Mouse (Mus musculus): Measurements from ENCODE around the gene Pde8a. TPM values are rescaled to one million over a fixed set of nuclear protein-coding genes. Genes with fewer than 3 reads are reported as not detected.
"Not testable (repeated sequence)": the region's sequence is repeated elsewhere in the genome, so short reads cannot be mapped to it uniquely, and the experiment has no call there.

The Pde8a gene
- polyA plus RNA-seq, 1 experiment from 2014 or later = 1.2 TPM

GRCm38 (mm10) chr7:81183181-81183580, 30.2 kb upstream of the Pde8a start:
- no peak for ATAC-seq (ENCODE audit: low read depth)
- Histone ChIP-seq H3K27me3 (ENCODE audit: control insufficient read depth, insufficient read depth, low read depth, low read length) (no peaks in the 10 kb centered on the region), H3K4me2 (ENCODE audit: low read depth, low read length) (no peak overlapping the region)

GRCm38 (mm10) chr7:81184136-81184535, 29.3 kb upstream of the Pde8a start:
- no peaks in the 10 kb centered on the region for H3K4me1 ChIP-seq (ENCODE audit: control insufficient read depth, low read depth, low read length)
- no peak overlapping the region for H3K4me2 ChIP-seq (ENCODE audit: low read depth, low read length)
- no peaks in the 10 kb centered on the region for H3K36me3 ChIP-seq (ENCODE audit: control insufficient read depth, insufficient read depth)
- H3K27ac ChIP-seq (ENCODE audit: low read length) = no peak overlapping the region
- no peak overlapping the region for H3K4me3 ChIP-seq (ENCODE audit: low read depth, low read length)
- H3K27me3 ChIP-seq (ENCODE audit: control insufficient read depth, insufficient read depth, low read depth, low read length) = no peaks in the 10 kb centered on the region
- WGBS (ENCODE audit: insufficient replicate concordance) = 41% methylated on average over 2 of the region's 2 CpGs
- no peak for ATAC-seq (ENCODE audit: low read depth)
- H3K9ac ChIP-seq (ENCODE audit: low read depth, low read length) = no peak overlapping the region
- H3K9me3 ChIP-seq (replicated peaks; ENCODE audit: control insufficient read depth, low read length) = peaks cover 2% of the 10 kb centered on the region; the same call in 1 of the 2 replicates

More at GRCm38 (mm10) chr7:81183181-81183580, 30.2 kb upstream of the Pde8a start:
- no peaks in the 10 kb centered on the region for H3K36me3 ChIP-seq (ENCODE audit: control insufficient read depth, insufficient read depth)
- no peak overlapping the region for H3K27ac ChIP-seq (ENCODE audit: low read length)
- H3K4me3 ChIP-seq (ENCODE audit: low read depth, low read length) = no peak overlapping the region
- no peak overlapping the region for H3K9ac ChIP-seq (ENCODE audit: low read depth, low read length)
- H3K9me3 ChIP-seq (replicated peaks; ENCODE audit: control insufficient read depth, low read length) = peaks cover 2% of the 10 kb centered on the region; the same call in 1 of the 2 replicates
- H3K4me1 ChIP-seq (ENCODE audit: control insufficient read depth, low read depth, low read length) = no peaks in the 10 kb centered on the region

GRCm38 (mm10) chr7:81184651-81185050, 28.7 kb upstream of the Pde8a start:
- no peaks in the 10 kb centered on the region for H3K27me3 ChIP-seq (ENCODE audit: control insufficient read depth, insufficient read depth, low read depth, low read length)
- ATAC-seq (ENCODE audit: low read depth) = no peak
- no peak overlapping the region for H3K9ac ChIP-seq (ENCODE audit: low read depth, low read length)
- H3K4me1 ChIP-seq (ENCODE audit: control insufficient read depth, low read depth, low read length) = no peaks in the 10 kb centered on the region
- no peak overlapping the region for H3K4me2 ChIP-seq (ENCODE audit: low read depth, low read length)
- H3K36me3 ChIP-seq (ENCODE audit: control insufficient read depth, insufficient read depth) = no peaks in the 10 kb centered on the region
- no peak overlapping the region for H3K27ac ChIP-seq (ENCODE audit: low read length)
- no peak overlapping the region for H3K4me3 ChIP-seq (ENCODE audit: low read depth, low read length)
- H3K9me3 ChIP-seq (replicated peaks; ENCODE audit: control insufficient read depth, low read length) = peaks cover 2% of the 10 kb centered on the region; the same call in 1 of the 2 replicates
- 61% methylated on average over 1 of the region's 1 CpGs for WGBS (ENCODE audit: insufficient replicate concordance)

GRCm38 (mm10) chr7:81186036-81186435, 27.4 kb upstream of the Pde8a start:
- not testable (repeated sequence) for H3K9ac ChIP-seq (ENCODE audit: low read depth, low read length); ATAC-seq (ENCODE audit: low read depth); H3K27ac ChIP-seq (ENCODE audit: low read length); H3K4me3 ChIP-seq (ENCODE audit: low read depth, low read length); H3K36me3 ChIP-seq (ENCODE audit: control insufficient read depth, insufficient read depth); H3K4me2 ChIP-seq (ENCODE audit: low read depth, low read length); H3K4me1 ChIP-seq (ENCODE audit: control insufficient read depth, low read depth, low read length); H3K27me3 ChIP-seq (ENCODE audit: control insufficient read depth, insufficient read depth, low read depth, low read length); H3K9me3 ChIP-seq (replicated peaks; ENCODE audit: control insufficient read depth, low read length)

- Histone ChIP-seq H3K4me2 (ENCODE audit: low read depth, low read length) (no peak overlapping the region), H3K9ac (ENCODE audit: low read depth, low read length) (no peak overlapping the region), H3K27ac (ENCODE audit: low read length) (no peak overlapping the region), H3K9me3 (replicated peaks; ENCODE audit: control insufficient read depth, low read length) (peaks cover 2% of the 10 kb centered on the region; the same call in 1 of the 2 replicates), H3K27me3 (ENCODE audit: control insufficient read depth, insufficient read depth, low read depth, low read length) (no peaks in the 10 kb centered on the region), H3K4me1 (ENCODE audit: control insufficient read depth, low read depth, low read length) (no peaks in the 10 kb centered on the region), H3K36me3 (ENCODE audit: control insufficient read depth, insufficient read depth) (no peaks in the 10 kb centered on the region), H3K4me3 (ENCODE audit: low read depth, low read length) (no peak overlapping the region)
- 63% methylated on average over 9 of the region's 9 CpGs for WGBS (ENCODE audit: insufficient replicate concordance)
- ATAC-seq (ENCODE audit: low read depth) = no peak
Measured at GRCm38 (mm10) chr7:81189180-81189579, 24.2 kb upstream of the Pde8a start.

GRCm38 (mm10) chr7:81195509-81195908, 17.9 kb upstream of the Pde8a start:
- 13% methylated on average over 4 of the region's 4 CpGs for WGBS (ENCODE audit: insufficient replicate concordance)
- Histone ChIP-seq H3K27ac (ENCODE audit: low read length) (no peak overlapping the region), H3K9ac (ENCODE audit: low read depth, low read length) (no peak overlapping the region), H3K36me3 (ENCODE audit: control insufficient read depth, insufficient read depth) (no peaks in the 10 kb centered on the region), H3K4me2 (ENCODE audit: low read depth, low read length) (no peak overlapping the region), H3K27me3 (ENCODE audit: control insufficient read depth, insufficient read depth, low read depth, low read length) (no peaks in the 10 kb centered on the region), H3K4me3 (ENCODE audit: low read depth, low read length) (no peak overlapping the region), H3K9me3 (replicated peaks; ENCODE audit: control insufficient read depth, low read length) (no peaks in the 10 kb centered on the region), H3K4me1 (ENCODE audit: control insufficient read depth, low read depth, low read length) (peaks cover 6% of the 10 kb centered on the region)
- ATAC-seq (ENCODE audit: low read depth) = no peak

GRCm38 (mm10) chr7:81196796-81197195, 16.6 kb upstream of the Pde8a start:
- Histone ChIP-seq H3K27ac (ENCODE audit: low read length) (no peak overlapping the region), H3K4me2 (ENCODE audit: low read depth, low read length) (no peak overlapping the region), H3K4me1 (ENCODE audit: control insufficient read depth, low read depth, low read length) (peaks cover 6% of the 10 kb centered on the region), H3K36me3 (ENCODE audit: control insufficient read depth, insufficient read depth) (no peaks in the 10 kb centered on the region), H3K4me3 (ENCODE audit: low read depth, low read length) (no peak overlapping the region), H3K27me3 (ENCODE audit: control insufficient read depth, insufficient read depth, low read depth, low read length) (no peaks in the 10 kb centered on the region), H3K9me3 (replicated peaks; ENCODE audit: control insufficient read depth, low read length) (no peaks in the 10 kb centered on the region), H3K9ac (ENCODE audit: low read depth, low read length) (no peak overlapping the region)
- no peak for ATAC-seq (ENCODE audit: low read depth)
- WGBS (ENCODE audit: insufficient replicate concordance) = 44% methylated on average over 3 of the region's 3 CpGs

GRCm38 (mm10) chr7:81198538-81198937, 14.9 kb upstream of the Pde8a start:
- no peaks in the 10 kb centered on the region for H3K9me3 ChIP-seq (replicated peaks; ENCODE audit: control insufficient read depth, low read length)
- WGBS (ENCODE audit: insufficient replicate concordance) = 33% methylated on average over 4 of the region's 4 CpGs
- H3K4me2 ChIP-seq (ENCODE audit: low read depth, low read length) = no peak overlapping the region
- H3K4me1 ChIP-seq (ENCODE audit: control insufficient read depth, low read depth, low read length) = peaks cover 6% of the 10 kb centered on the region
- H3K36me3 ChIP-seq (ENCODE audit: control insufficient read depth, insufficient read depth) = no peaks in the 10 kb centered on the region
- no peak overlapping the region for H3K27ac ChIP-seq (ENCODE audit: low read length)
- H3K27me3 ChIP-seq (ENCODE audit: control insufficient read depth, insufficient read depth, low read depth, low read length) = no peaks in the 10 kb centered on the region
- H3K4me3 ChIP-seq (ENCODE audit: low read depth, low read length) = no peak overlapping the region
- ATAC-seq (ENCODE audit: low read depth) = no peak
- no peak overlapping the region for H3K9ac ChIP-seq (ENCODE audit: low read depth, low read length)

- no peaks in the 10 kb centered on the region for H3K27me3 ChIP-seq (ENCODE audit: control insufficient read depth, insufficient read depth, low read depth, low read length)
- H3K36me3 ChIP-seq (ENCODE audit: control insufficient read depth, insufficient read depth) = no peaks in the 10 kb centered on the region
- H3K4me3 ChIP-seq (ENCODE audit: low read depth, low read length) = no peak overlapping the region
- H3K9ac ChIP-seq (ENCODE audit: low read depth, low read length) = no peak overlapping the region
- WGBS (ENCODE audit: insufficient replicate concordance) = 27% methylated on average over 5 of the region's 5 CpGs
- no peak overlapping the region for H3K27ac ChIP-seq (ENCODE audit: low read length)
- H3K4me1 ChIP-seq (ENCODE audit: control insufficient read depth, low read depth, low read length) = peaks cover 6% of the 10 kb centered on the region
- H3K9me3 ChIP-seq (replicated peaks; ENCODE audit: control insufficient read depth, low read length) = no peaks in the 10 kb centered on the region
- H3K4me2 ChIP-seq (ENCODE audit: low read depth, low read length) = no peak overlapping the region
- ATAC-seq (ENCODE audit: low read depth) = peak; percentile 72
Measured at GRCm38 (mm10) chr7:81199109-81199508, 14.3 kb upstream of the Pde8a start.

- 22% methylated on average over 4 of the region's 4 CpGs for WGBS (ENCODE audit: insufficient replicate concordance)
- peaks cover 6% of the 10 kb centered on the region for H3K4me1 ChIP-seq (ENCODE audit: control insufficient read depth, low read depth, low read length)
- no peaks in the 10 kb centered on the region for H3K27me3 ChIP-seq (ENCODE audit: control insufficient read depth, insufficient read depth, low read depth, low read length)
- H3K9me3 ChIP-seq (replicated peaks; ENCODE audit: control insufficient read depth, low read length) = no peaks in the 10 kb centered on the region
- no peak overlapping the region for H3K4me2 ChIP-seq (ENCODE audit: low read depth, low read length)
- no peak for ATAC-seq (ENCODE audit: low read depth)
- H3K9ac ChIP-seq (ENCODE audit: low read depth, low read length) = no peak overlapping the region
- no peak overlapping the region for H3K27ac ChIP-seq (ENCODE audit: low read length)
- H3K4me3 ChIP-seq (ENCODE audit: low read depth, low read length) = no peak overlapping the region
- H3K36me3 ChIP-seq (ENCODE audit: control insufficient read depth, insufficient read depth) = no peaks in the 10 kb centered on the region
Measured at GRCm38 (mm10) chr7:81199757-81200156, 13.6 kb upstream of the Pde8a start.
